Mouse (Mus musculus): Measurements from ENCODE around the gene Amt.
"Not testable (repeated sequence)": the region's sequence is repeated elsewhere in the genome, so short reads cannot be mapped to it uniquely, and the experiment has no call there.

Amt gene

DNA sequence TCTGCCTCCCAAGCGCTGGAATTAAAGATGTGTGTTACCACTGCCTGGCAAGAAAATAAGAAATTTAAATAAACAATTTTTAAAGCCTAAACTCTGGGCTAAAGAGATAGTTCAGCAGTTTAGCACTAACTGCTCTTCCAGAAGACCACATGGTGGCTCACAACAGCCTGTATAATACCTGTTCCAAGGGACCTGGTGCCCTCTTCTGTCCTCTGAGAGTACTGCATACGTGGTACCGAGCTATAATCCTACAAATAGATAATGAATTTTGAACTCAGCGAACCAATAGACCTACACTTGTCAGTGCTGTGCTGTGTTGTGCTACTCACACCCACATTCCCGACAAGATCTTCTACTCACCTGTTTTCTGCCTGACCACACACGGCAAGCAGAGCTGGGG lies 12.2 kb upstream of the Amt start:
- peak; percentile 78 for DNase-seq

DNA sequence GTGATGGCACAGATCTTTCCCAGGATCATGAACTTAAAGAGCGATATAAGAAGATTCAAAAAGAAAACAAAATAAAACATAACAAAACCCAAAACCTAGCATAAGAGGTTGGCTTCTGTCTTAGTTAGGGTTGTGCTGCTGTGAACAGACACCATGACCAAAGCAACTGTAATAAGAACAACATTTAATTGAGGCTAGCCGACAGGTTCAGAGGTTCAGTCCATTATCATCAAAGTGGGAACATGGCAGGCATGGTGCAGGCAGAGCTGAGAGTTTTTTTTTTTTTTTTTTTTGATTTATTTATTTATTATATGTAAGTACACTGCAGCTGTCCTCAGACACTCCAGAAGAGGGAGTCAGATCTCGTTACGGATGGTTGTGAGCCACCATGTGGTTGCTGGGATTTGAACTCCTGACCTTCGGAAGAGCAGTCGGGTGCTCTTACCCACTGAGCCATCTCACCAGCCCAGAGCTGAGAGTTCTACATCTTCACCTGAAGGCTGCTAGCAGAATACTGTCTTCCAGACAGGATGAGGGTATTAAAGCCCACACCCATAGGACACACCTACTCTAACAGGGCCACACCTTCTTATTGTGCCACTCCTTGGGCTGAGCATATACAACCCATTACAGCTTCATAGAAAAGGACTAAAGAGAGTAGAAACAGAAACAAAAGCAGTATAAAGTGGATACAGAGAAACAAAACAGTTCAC lies 9.0 kb upstream of the Amt start:
- DNase-seq: not testable (repeated sequence)

DNA sequence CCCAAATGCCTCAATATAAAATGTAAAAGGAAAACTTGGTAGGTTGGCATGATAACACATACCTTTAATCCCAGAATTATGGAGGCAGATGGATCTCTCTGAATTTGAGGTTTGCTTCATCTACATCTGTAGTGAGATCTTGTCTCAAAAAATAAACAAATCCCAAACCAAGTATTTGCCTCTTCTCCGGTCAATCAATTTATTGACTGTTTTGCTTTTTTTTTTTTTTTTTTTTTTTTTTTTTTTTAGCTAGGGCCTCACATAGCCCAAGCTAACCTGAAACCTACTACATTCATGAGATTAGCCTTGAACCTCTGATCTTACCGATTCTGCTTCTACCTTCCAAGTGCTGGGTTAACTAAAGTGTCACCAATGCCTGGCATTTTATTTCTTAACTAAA lies 7.3 kb upstream of the Amt start:
- DNase-seq: no peak

DNA sequence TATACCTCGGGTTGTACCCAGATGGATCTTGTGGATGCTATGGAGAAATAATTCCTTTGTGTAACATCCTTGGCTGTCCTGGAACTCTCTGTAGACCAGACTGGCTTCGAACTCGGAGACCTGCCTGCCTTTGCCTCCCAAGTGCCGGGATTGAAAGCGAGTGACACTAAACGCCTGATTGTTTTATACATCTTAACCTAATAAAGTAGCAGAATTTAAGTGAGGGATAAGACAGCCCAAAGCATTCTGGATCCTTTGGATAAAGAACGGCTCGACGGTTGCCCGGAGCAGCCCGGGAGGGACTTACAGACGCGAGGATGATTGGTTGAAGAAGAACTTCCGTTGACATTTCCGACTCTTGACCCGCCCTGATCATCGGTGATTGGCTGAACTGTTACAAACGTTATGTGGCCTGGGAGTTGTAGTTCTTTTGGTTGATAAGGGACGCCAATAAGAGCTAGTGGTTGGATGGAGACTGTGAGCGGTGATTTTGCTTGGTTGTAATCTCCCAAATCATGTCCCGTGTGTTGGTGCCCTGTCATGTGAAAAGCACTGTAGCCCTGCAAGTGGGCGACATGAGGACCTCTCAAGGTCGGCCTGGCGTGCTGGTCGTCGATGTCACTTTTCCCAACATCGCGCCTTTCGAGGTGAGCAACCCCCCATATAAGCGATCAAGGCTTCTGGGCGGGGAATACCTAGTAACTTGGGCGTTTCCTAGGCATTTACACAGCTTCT lies 6.5 kb upstream of the Amt start, which contains the start of gene Nicn1:
Nicn1 (plus strand) TSS at position 414 of the 735 bp plus-strand sequence.
- peak; percentile 90 for DNase-seq

DNA sequence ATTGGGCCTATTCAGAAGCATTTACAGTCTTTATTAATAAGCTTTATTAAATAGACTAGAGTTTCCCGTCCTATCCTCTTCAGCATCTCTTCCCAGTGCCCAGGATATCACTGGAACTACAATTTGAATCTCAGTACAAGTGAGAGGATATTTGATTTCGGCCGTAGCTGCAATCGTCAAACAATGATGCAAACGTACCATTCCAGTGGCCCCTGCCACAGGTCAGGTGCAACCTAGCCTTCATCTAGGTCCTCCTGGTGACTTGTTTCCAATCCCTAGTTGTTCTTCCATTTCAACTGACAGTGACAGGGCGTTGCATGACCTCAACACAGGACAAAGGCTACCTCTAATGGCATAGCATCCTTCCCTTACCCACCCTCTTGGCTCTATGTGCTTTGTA lies 5.9 kb upstream of the Amt start:
- DNase-seq: no peak

DNA sequence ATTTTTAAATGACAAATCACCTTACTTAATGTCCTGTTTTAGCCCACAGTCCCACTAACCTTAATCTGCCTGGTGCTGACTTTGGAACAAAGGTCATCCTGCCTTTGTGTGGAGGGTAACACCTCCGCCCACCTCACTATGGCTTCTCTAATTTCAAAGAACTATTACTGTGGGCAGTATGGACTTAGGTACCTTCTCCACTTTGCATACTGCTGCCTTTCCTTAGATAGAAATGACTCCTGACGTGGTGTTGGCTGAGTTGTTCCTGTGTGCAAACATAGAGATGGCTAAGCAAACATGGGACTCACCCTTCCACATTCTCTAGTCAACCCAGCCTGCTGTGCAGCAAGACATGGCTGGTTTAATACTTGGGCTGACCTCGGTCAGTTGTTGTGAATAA lies 5.2 kb downstream of the Amt start:
- DNase-seq: no peak

DNA sequence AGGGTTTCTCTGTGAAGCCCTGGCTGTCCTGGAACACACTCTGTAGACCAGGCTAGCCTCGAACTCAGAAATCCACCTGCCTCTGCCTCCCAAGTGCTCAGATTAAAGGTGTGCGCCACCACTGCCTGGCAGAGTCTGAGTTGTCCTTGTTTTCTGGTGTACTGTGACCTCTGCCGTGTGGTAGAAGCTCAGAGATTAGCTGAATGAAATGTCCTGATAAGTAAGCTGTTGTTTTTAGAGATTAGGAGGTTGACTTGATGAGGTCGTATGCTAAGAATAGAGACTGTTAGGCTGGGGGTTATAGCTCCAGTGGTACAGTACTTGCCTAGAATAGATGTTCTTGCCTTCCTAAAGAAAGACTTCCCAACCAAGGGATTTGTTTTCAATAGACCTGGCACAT lies 8.1 kb downstream of the Amt start:
- no peak for DNase-seq

DNA sequence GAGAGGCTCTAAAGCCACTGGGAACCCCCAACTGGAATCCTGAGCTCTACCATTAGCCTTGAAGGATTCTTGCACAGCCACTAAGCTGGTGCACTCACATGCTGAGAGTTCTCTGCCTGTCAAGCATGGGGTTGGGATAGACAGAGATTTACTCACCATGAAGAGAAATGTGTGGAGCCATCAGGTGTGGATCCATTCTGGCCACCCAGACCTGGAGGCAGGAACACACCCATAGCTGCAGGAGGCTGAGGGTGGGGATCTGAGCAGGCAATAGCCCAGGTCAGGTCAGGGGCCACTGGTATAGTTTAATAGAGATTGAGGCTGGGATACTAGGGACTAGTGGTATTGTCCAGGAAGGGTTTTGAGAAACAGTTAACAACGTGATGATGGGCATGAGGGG lies 8.5 kb downstream of the Amt start:
- DNase-seq: peak; percentile 27

DNA sequence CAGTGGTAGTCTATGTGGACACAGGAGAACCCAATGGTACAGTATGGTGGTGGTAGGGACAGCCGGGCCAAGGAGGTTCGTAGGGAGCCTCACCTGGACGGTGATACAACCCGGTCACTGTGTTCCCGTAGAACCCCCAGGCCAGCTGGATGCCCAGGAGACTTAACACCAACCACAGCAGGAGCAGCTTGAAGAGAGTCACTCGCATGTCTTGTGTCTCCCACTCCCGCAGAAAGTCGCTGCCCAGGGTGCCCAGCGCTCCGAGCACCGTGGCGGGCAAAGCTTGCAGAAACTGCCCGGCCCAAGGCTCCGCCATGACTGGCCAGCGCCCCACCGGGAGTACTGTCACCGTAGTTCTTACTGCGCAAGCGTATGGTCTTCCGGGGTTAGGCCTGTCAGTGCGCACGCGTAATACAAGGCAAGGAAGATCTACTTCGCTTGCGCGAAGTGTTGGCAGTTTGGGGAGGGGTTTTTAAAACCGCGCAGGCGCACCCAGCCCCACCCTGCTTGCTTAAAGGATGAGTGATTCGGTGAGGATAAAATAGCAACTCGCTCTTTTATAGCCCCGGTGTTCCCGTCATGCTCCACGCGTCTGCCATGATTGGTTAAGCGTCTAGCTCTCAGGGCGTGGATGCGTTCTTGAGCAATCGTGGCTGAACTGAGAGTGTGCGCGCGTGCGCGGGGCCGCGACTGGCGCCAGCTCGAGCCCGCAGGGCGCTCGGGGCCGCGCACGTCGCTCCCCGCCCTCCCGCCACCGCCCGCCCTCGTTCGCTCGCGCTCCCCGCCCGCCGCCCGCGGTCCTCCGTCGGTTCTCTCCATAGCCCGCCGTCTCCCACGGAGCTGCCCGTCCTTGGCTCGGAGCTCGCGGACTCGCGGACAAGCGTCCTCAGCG lies 9.2 kb downstream of the Amt start, which contains the start of the genes Rhoa and Tcta:
Rhoa (plus strand) TSS at position 501 of the 892 bp plus-strand sequence.
Tcta (minus strand) TSS at position 532 of the 892 bp plus-strand sequence.
- peak; percentile 98 for DNase-seq

DNA sequence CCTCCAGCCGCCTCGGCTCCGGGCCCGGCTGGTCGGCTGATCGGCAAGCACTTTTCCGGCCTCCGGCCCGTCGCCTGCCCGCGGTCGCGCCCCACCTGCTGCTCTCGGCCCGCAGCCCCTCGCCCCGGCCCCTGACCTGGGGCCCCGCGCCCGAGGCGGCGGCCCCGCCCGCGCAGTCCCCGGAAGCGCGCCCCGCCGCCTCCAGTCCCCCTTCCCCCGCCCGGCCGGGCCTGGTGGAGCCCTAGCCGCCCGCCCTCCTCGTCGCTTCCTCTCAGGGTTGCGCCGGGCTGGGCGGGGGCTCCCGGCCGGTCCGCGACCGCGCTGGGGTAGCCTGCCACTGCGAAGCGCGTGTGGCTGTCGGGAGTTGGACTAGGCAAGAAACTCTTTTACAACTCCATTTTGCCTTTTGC lies 9.9 kb downstream of the Amt start:
- DNase-seq: peak; percentile 92

DNA sequence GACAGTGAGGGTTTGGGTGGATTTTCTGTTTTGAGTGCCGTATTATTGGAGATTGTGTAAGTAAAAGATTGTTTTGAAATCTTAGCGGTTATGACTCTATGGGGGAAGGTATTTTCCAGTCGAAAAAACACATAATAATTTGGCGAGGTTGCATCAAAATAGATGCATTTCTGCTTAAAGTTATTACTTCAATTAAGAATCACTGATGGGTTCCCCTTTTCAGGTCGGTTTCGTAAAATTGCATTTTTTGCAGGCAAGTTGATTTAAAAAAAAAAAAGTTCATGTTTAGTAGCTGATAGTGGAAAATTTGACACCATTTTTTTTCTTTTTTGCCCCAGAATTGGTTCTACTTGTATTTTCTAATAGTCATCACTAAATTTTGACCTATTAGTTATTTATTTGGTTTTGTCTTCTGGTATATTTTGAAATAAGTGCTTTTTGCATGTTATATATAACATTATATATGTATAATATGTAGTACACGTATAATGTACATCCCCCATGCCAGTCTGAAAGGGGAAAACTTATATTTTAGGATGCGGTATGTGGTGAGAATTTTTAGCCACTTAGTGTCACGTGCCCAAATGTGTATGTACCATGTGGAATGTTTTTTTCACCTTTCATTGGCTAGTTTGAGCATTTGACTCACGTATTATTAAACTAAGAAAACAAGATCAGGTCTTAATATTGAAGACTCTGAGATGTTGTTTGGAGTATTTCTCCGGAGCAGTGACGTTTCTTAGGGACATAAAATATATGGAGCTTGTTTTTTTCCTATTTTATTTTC lies 10.6 kb downstream of the Amt start:
- DNase-seq: no peak

DNA sequence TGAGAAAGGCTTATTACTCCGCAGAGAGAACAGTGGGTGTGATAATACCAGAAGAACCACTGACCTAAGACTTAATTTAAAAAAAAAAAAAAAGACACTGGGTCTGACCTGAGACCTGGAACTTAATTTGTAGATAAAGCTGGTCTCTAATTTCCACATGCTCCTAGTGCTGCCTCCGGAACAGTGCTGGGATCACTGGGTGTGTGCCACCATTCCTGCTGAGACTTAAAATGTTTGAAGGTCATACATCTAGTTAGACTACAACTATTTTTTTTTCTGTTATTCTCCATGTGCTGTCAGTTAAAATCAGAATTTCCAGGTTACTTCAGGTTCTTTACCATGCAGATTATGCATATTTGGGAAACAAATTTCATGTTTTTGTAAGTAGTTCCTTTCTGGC lies 11.5 kb downstream of the Amt start:
- no peak for DNase-seq

DNA sequence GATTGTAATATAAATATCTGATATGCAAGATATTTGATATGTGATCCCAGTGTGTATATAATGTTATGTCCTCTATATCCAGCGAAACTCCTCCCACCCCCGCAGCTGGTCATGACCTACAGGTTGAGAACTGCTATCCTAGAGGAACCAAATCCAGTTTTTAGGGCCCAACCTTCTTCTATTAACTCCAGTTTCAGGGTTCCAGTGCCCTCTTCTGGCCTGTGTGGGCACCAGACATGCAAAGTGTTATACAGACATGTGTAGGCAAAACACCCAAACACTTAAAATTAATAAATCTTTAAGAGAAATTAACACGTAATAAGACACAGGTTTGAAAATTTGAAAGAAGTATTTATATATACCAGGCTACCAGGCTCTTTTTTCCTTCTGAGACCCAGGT lies 20.9 kb downstream of the Amt start:
- peak; percentile 34 for DNase-seq

DNA sequence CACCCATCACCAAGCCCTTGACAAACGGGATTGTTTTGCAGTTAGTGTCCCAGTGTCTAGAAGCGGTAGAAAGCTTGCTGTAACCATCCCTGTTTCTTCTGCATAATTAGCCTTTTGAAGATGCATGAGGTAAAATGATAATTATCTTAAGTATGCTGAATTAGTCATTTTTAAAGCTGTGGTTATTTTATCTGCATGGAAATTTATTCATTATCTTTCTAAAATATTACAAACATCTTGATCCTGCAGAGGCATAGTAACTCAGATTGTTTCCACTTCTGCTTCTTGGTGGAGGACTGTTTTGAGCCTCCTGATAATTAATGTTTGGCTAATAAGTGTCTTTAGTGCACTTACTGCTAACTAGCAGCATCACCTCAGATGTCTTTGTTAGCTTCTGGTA lies 21.8 kb downstream of the Amt start:
- no peak for DNase-seq

DNA sequence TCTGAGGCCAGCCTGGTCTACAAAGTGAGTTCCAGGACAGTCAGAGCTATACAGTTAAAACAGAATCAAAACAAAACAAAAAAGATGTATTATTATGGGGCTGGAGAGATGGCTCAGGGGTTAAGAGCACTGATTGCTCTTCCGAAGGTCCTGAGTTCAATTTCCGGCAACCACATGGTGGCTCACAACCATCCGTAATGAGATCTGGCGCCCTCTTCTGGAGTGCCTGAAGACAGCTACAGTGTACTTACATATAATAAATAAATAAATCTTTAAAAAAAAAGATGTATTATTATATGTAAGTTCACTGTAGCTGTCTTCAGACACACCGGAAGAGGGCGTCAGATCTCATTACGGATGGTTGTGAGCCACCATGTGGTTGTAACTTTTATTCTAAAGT lies 25.4 kb downstream of the Amt start:
- DNase-seq: not testable (repeated sequence)

DNA sequence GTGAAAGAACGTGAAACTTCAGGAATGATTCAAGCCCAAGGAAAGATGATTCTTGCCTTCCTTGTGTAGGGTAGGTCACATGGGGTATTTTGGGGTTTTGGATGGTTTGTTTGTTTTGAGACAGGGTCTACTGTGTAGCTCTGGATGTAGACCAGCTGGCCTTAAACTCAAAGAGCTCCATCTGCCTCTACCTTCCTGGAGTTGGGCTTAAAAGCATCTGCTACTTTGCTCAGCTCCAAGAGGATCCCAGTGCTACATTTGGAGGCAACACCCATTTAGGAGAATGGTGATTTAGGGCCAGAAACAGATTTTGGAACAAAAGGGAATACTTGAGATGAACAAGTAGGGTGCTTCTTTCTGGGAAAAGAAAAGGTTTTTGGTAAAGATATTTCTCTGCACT lies 28.1 kb downstream of the Amt start:
- DNase-seq: no peak

DNA sequence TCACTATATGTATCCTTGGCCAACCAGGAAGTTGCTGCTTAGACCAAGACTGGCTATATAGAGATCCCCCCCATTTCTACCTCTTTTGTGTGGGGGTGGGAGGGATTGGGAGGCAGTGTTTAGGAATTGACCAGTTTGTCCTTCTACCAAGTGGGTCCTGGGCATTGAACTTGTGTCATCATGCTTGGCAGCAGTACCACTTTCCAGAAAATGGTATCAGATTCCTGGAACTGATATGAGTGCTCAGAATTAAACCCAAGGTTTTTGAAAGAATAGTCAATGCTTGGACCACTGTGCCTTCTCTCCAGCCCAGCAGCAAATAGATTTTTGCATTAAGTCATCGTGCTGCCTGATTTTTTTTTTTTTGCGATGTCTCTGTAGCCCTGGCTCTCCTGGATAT lies 29.2 kb downstream of the Amt start:
- DNase-seq: no peak

DNA sequence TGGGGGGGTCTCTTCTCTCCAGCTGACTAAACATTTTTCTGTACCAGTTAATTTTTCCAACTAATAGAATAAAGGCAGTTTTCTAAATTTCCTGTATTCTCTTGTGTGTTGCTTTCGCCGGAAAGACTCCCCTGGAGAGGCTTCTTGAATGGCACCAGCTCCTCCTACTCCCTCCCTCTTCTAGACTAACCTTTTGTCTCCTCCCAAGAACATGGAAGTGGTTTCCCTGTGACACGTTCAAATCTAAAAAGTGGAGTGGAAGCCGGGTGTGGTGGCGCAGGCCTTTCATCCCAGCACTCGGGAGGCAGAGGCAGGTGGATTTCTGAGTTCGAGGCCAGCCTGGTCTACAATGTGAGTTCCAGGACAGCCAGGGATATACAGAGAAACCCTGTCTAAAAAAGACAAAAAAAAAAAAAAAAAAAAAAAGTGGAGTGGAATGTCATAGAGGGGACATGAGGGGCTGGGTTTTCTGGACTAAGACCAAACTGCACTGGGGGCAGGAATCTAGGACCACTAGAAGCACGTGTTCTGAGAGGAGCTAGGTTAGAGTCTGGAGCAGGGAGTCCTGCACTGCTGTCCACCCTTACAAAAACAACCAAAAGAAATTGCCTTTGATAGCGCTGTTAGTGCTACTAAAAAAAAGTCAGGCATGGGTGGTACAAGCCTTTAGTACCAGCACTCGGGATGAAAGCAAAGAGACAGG lies 41.3 kb downstream of the Amt start:
- DNase-seq: no peak

DNA sequence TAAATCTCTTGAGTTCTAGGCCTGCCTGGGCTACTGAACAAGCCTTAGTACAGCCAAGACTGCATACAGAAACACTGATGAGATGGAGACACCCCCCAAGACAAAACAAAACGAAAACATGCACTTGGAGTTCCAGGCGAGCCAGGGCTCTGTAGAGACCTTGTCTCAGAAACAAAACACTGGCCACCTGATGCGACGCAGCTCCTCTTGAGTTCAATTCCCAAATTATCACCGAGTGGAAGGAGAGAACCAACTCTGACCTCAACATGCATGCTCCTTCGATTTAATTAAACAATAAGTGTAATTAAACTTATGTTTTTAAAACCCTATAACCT lies 41.9 kb downstream of the Amt start:
- DNase-seq: peak; percentile 14

DNA sequence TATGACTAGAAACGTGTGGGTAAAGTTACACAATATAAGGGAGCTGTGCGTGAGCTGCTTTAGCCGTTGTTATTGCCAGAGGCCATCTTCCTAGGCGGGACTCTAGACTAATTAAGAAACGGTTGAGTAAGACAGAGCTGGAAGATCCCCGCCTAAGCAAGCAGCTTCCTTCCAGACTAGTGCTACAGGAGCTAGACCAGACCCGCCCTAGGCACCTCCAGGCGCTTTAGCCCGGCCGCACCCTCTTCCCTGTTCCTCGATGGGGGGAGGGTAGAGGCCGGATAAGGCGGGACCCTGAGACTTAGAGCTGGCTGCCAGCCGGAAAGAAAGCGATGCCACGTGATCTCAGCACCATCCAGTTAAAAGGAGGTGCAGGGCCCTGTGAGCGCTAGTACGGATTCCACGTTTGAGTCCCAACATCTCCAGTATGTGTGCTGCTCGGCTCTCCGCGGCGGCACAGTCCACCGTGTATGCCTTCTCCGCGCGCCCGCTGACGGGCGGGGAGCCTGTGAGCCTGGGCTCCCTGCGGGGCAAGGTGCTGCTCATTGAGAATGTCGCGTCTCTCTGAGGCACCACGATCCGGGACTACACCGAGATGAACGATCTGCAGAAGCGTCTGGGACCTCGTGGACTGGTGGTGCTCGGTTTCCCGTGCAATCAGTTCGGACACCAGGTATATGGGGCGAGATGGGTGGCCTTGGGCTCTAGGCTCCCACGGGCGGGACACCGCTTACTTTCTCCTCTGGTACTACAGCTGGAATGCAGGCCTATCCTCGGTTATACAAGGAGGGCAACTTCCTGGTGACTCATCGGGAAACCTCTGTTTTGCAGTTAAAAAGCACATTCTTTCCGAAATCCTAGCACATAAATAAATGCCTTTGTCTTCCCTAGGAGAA lies 42.5 kb downstream of the Amt start, which contains the start of gene Gpx1:
Gpx1 (plus strand) TSS at position 18 of the 896 bp plus-strand sequence.
- peak; percentile 93 for DNase-seq

DNA sequence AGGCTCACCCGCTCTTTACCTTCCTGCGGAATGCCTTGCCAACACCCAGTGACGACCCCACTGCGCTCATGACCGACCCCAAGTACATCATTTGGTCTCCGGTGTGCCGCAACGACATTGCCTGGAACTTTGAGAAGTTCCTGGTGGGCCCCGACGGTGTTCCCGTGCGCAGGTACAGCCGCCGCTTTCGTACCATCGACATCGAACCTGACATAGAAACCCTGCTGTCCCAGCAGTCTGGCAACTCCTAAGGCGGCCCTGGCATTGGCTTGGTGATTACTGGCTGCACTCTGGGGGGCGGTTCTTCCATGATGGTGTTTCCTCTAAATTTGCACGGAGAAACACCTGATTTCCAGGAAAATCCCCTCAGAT lies 43.2 kb downstream of the Amt start:
- peak; percentile 31 for DNase-seq

All from thymus, postnatal 14 days (tissue).